Mouse (Mus musculus) megakaryocyte, embryonic 14.5 days (primary cell): Measurements from ENCODE around the gene Mybpc1.

Experiments used
- FLI1 ChIP-seq: IDR thresholded peaks from 2 replicates; pipeline ENCODE4 v1.6.1; 2012; ENCODE audit warnings: low read length, inconsistent platforms, mixed read lengths
- GATA1 ChIP-seq: IDR thresholded peaks from 3 replicates; pipeline ENCODE4 v1.6.1; 2012; ENCODE audit warnings: mixed read lengths, low read length, inconsistent platforms, borderline replicate concordance

DNA sequence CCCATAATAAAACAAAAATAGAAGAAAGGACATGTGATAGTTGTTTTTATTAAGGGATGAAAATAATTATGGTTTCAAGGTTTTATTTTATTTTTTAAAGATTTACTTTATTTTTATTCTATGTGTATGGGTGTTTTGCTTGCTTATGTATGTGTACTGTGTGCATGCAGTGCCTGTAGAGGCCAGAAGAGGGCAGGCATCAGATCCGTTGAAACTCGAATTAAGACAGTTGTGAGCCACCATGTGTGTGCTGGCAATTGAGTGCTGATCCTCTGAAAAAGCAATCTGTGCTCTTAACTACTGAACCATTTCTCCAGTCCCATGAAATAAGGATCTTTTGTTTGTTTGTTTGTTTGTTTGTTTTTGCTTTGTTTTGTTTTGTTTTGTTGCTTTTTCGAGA is 54.7 kb downstream of the Mybpc1 start:
- TF ChIP-seq GATA1 (no peak), FLI1 (no peak)
